Mouse (Mus musculus): ENCODE measurements at regions not wholly inside any gene's neighbourhood (a gene's known extent, or its start where the extent isn't known, plus 50 kb on each side); places are given as distances from the start of the nearest gene placed in this dataset.

DNA sequence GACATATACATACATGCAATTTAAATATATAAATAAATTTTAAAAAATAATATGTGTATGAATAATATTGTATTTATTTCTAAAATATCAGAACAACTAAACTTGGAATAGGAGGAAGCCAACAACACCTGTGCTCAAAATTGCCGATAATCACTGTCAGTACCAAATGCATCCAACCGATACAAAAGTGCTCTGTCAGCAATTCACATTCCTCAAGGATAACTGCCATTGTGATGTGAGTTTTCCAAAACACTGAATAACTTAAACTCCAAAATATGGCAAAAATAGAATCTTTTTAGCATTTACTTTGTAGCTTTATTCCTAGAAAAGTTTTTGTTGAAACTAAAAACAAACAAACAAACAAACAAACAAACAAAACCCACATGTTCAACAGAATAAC is 279.4 kb downstream of the Actr3 start:
- no peak for DNase-seq (ENCODE audit: extremely low read depth, insufficient read length, low spot score)

- DNase-seq (ENCODE audit: extremely low read depth, insufficient read length, low spot score) = no peak
Observed at GRCm38 (mm10) chr1:125149817-125150216, 285.7 kb downstream of the Actr3 start.

- no peak for DNase-seq (ENCODE audit: extremely low read depth, insufficient read length, low spot score)
Observed at GRCm38 (mm10) chr1:125123861-125124260, 311.7 kb downstream of the Actr3 start.

GRCm38 (mm10) chr1:125100596-125100995 is 334.9 kb downstream of the Actr3 start:
- no peak for DNase-seq (ENCODE audit: extremely low read depth, insufficient read length, low spot score)

DNA sequence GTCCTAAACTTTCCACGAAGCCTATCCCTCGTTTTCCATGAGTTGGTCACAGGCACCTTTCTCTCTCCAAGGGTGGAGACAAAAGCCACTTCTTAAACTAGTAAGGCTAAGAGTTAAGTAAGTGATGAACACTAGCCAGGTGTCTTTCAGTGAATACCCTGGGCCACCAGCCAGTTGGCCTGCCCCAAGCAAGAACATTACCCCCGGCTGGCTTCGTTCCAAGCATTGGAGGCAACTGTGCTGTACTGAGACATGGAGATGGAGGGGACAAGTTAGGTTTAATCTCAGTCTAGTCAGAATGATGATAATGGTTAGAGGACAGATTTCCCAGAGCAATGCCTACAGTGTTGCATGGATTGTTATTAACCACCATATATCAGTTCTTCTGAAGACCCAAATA is 350.6 kb downstream of the Actr3 start:
- DNase-seq (ENCODE audit: extremely low read depth, insufficient read length, low spot score) = no peak

- DNase-seq (ENCODE audit: extremely low read depth, insufficient read length, low spot score) = no peak
Observed at GRCm38 (mm10) chr1:125039572-125040326, 395.8 kb downstream of the Actr3 start.

- DNase-seq (ENCODE audit: extremely low read depth, insufficient read length, low spot score) = no peak
Observed at GRCm38 (mm10) chr1:125013301-125013700, 422.2 kb downstream of the Actr3 start.

GRCm38 (mm10) chr1:125011893-125012292 is 423.6 kb downstream of the Actr3 start:
- no peak for DNase-seq (ENCODE audit: extremely low read depth, insufficient read length, low spot score)

GRCm38 (mm10) chr1:124997577-124997976 is 437.9 kb downstream of the Actr3 start:
- no peak for DNase-seq (ENCODE audit: extremely low read depth, insufficient read length, low spot score)

DNA sequence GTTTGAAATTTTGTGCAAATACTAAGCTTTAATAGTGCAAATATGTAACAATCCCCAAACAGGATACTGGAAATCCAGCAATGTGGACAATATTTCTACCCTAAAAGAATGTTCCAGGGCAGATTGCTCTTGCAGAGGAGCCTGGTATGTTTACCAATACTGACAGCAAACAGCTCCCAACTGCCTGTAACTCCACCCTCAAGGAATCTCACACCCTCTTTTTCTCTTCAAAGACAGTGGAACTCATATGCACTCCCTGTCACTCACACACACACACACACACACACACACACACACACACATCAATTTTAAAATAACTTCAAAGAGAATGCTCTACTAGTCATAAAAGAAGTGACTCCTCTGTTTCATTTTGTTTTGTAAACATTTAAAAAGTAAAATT is 484.7 kb downstream of the Actr3 start:
- no peak for DNase-seq (ENCODE audit: extremely low read depth, insufficient read length, low spot score)

DNA sequence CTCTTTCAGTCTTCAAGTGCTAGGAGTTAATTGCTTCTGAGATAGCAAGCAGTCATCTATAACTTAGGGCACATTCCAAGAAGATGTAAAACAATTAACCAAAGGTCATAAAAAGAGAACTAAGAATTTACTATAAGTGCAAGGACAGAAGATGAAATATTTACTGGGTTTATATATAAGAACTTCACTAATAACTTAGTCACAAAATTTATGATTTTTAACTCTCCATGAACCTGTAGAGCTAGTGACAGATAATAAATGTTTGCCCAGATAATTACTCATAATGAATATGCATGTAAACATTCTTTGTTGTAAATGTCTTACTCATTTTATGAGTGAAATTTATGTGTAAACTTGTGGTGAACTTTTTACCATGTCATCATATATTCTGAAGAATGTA is 531.2 kb downstream of the Actr3 start:
- no peak for DNase-seq (ENCODE audit: extremely low read depth, insufficient read length, low spot score)

DNA sequence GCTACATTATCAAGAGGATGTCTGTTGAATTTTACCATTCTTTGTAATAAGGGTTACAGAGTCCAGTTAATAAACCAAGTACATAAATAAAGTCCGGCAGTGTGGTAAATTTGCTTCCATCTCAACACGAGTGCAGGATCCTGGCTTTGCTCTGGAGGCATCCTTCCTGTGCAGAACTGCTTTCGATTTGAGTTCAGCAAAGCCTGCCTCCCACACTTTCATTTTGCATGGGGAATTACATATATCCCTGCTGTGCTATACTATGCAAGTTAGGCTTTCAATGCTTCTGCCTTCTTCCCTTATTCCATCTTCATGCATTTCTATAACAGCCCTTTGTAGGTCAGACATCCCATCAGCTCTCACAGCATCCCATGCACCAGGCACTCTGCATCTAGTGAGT is 564.4 kb downstream of the Actr3 start:
- no peak for DNase-seq (ENCODE audit: extremely low read depth, insufficient read length, low spot score)

- DNase-seq (ENCODE audit: extremely low read depth, insufficient read length, low spot score) = no peak
Observed at GRCm38 (mm10) chr1:124866248-124866647, 569.3 kb downstream of the Actr3 start.

GRCm38 (mm10) chr1:124845681-124846080 is 589.8 kb downstream of the Actr3 start:
- DNase-seq (ENCODE audit: extremely low read depth, insufficient read length, low spot score) = peak; percentile 0

DNA sequence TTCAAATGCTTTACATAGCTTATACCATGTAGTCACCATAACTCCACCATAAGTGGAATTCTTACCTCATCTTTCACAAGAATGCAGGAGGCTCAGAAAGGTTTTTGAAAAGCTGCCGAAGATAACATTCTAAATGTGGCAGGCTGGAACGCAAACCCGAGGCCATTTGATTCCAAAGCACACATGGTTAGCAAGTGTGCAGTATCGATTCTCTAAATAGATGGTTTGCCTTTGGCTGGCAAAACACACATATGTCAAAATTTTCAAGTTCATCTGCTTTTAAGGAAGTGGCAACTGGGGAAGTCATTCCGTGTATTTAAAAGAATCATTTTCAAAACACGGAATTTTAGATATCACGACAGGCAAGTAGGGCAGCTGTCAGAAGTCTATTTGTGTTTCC is 609.8 kb downstream of the Actr3 start:
- no peak for DNase-seq (ENCODE audit: extremely low read depth, insufficient read length, low spot score)

- no peak for DNase-seq (ENCODE audit: extremely low read depth, insufficient read length, low spot score)
Observed at GRCm38 (mm10) chr1:124793026-124793425, 642.5 kb downstream of the Actr3 start.

DNA sequence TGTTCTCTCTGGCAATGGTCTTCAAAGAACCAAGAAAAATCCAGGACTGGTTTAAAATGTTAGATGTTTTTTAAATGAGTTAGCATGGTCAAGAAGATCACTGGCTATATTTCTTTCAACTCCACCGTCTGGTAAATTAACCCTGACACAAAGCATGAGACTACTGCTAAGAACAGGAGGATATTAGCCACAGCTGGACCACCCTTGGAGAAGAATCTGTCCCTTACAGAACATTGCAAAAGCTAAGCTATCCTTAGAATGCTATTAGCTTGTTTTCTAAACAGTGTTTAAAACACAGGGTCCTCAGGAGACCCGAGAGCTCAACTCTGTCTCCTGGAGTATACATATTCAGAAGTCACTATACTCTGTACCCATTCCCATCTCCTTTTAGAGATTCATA is 644.9 kb downstream of the Actr3 start:
- no peak for DNase-seq (ENCODE audit: extremely low read depth, insufficient read length, low spot score)

GRCm38 (mm10) chr1:124790130-124790529 is 645.4 kb downstream of the Actr3 start:
- no peak for DNase-seq (ENCODE audit: extremely low read depth, insufficient read length, low spot score)

- no peak for DNase-seq (ENCODE audit: extremely low read depth, insufficient read length, low spot score)
Observed at GRCm38 (mm10) chr1:124783066-124783465, 652.5 kb downstream of the Actr3 start.

GRCm38 (mm10) chr1:124777685-124778084 is 657.8 kb downstream of the Actr3 start:
- no peak for DNase-seq (ENCODE audit: extremely low read depth, insufficient read length, low spot score)

DNA sequence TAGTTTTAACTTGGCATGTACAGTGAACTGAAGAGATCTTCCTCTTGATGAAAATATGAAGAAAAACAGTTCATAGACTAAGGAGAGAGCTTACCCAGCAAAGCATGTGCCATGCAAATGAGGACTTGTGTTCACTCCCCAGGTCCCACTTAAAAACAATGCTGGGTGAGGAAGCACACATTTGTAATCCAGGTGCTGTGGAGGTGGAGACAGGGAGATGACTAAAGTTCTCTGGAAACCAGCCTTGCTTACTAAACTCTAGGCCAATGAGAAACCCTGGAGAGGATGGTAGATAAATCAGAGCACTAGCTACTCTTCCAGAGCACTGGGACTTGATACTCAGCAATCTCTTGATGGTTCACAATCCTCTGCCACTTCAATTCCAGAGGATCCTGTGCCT is 678.8 kb downstream of the Actr3 start:
- DNase-seq (ENCODE audit: extremely low read depth, insufficient read length, low spot score) = no peak

DNA sequence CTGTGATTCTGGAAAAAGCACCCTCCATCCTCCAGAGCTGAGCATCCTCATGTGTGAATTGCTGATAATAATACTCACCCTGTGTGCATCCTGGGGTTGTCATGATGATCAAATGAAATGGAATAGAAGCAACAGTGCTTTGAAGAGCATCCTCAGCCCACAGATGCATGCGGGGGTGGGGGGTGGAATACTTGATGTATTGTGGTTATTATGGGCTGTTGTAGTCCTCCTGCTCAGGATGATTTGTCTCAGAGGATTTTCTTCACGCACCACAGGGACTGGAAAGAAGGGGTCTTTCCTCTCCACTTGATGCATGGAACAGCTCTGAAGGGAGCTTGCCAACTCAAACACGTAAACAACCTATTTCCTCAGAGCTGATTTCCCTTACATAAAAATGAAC is 694.4 kb upstream of the Dpp10 start:
- DNase-seq (ENCODE audit: extremely low read depth, insufficient read length, low spot score) = no peak

DNA sequence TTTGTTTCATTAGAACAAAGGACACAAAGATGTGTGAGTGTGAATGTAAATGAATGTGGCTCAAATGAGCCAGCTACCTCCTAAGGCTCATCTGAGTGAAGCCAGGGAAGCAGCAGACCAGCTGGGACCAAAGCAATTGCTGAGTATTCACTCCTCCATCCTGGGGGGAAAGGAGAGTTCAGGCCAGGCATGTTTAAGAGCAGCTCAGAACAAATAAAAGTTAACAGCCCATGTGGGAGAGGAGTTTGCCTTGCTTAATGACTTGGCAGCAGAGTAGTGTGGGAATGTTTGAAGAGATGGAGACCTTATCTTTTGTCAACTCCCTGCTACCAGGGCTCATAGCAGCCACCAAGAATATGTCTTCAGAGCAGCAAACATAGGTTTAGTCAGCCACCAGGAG is 685.0 kb upstream of the Dpp10 start:
- DNase-seq (ENCODE audit: extremely low read depth, insufficient read length, low spot score) = no peak
